Mouse (Mus musculus): ENCODE data around the gene Lrrc43.

GRCm38 (mm10) chr5:123451886-123452285 lies 37.2 kb upstream of the Lrrc43 start:
- TF ChIP-seq CTCF (conservative IDR thresholded peaks at IDR 0.05 in 1 of 2, IDR thresholded peaks at IDR 0.05 in 1 of 2; ENCODE audit: low read depth in 2 of 2, low read length in 2 of 2) (no peak), MAFK (IDR thresholded peaks at IDR 0.05; ENCODE audit: insufficient replicate concordance, low read length) (no peak), MEF2A (IDR thresholded peaks at IDR 0.05; ENCODE audit: borderline replicate concordance, low read depth, low read length) (no peak), JUN (IDR thresholded peaks at IDR 0.05; ENCODE audit: insufficient read depth, low read depth, low read length) (no peak), HCFC1 (IDR thresholded peaks at IDR 0.05; ENCODE audit: low read depth, low read length) (no peak), KAT2A (IDR thresholded peaks at IDR 0.05; ENCODE audit: insufficient replicate concordance, low read length) (no peak), E2F4 (IDR thresholded peaks at IDR 0.05; ENCODE audit: insufficient replicate concordance, low read depth, low read length) (no peak), POLR2A (IDR thresholded peaks at IDR 0.05; ENCODE audit: low read depth, low read length) (no peak), NRF1 (IDR thresholded peaks at IDR 0.05; ENCODE audit: low read depth, low read length) (no peak), MAZ (IDR thresholded peaks at IDR 0.05; ENCODE audit: low read depth, low read length) (no peak)
